Mouse (Mus musculus) hindbrain, embryonic 13.5 days (tissue): Measurements from ENCODE around the gene Zfp462. TPM values are rescaled to one million over a fixed set of nuclear protein-coding genes. Genes with fewer than 3 reads are reported as not detected.
A peak's percentile ranks its signal among the peaks of the same experiment; 100 is the strongest.

Source experiments
- ATAC-seq: fragments of 200-750 bp; cut with Nextera tagmentation; 2 replicates; pipeline ENCODE4 v1.8.0; 2017; ENCODE audit warnings: moderate TSS enrichment; ENCODE audit not compliant: low FRiP score
- H3K27ac ChIP-seq: fragments of 300-500 bp; sonication (generic); 2 replicates; pipeline ENCODE4 v1.5.1; 2015; ENCODE audit warnings: inconsistent platforms, mild to moderate bottlenecking, moderate library complexity
- H3K27me3 ChIP-seq: fragments of 300-500 bp; sonication (generic); 2 replicates; pipeline ENCODE4 v1.6.1; 2015; ENCODE audit warnings: mild to moderate bottlenecking, inconsistent platforms
- H3K36me3 ChIP-seq: fragments of 300-500 bp; sonication (generic); 2 replicates; pipeline ENCODE4 v1.6.1; 2015; ENCODE audit warnings: mild to moderate bottlenecking, inconsistent platforms
- H3K4me1 ChIP-seq: fragments of 300-500 bp; sonication (generic); replicated peaks from 2 replicates; pipeline ENCODE4 v1.6.1; 2015; ENCODE audit warnings: inconsistent platforms
- H3K4me2 ChIP-seq: fragments of 300-500 bp; sonication (generic); 2 replicates; pipeline ENCODE4 v1.6.1; 2015; ENCODE audit warnings: inconsistent platforms, mild to moderate bottlenecking, moderate library complexity
- H3K4me3 ChIP-seq: fragments of 300-500 bp; sonication (generic); 2 replicates; pipeline ENCODE4 v1.5.1; 2015; ENCODE audit warnings: mild to moderate bottlenecking, inconsistent platforms
- H3K9ac ChIP-seq: fragments of 300-500 bp; sonication (generic); 2 replicates; pipeline ENCODE4 v1.6.1; 2015; ENCODE audit warnings: mild to moderate bottlenecking, inconsistent platforms
- H3K9me3 ChIP-seq: fragments of 300-500 bp; sonication (generic); 2 replicates; pipeline ENCODE4 v1.6.1; 2016; ENCODE audit warnings: inconsistent platforms
- WGBS: fragments of 180-500 bp; shearing (Covaris S2); methylation state at CpG from one replicate; pipeline ENCODE4 v1.1.7; 2015; 5-methylcytosine and 5-hydroxymethylcytosine counted together
- polyA plus RNA-seq: library from polyadenylated mRNA; unstranded; fragments of >200 nt; fragmentation: Nextera tagmentation; extraction: Ambion mirVana; gene quantifications from 2 replicates; pipeline ENCODE4 v1.2.1, GENCODE M21; 2015

Gene Zfp462
- polyA plus RNA-seq, 1 experiment from 2014 or later, result 18.2 TPM

DNA sequence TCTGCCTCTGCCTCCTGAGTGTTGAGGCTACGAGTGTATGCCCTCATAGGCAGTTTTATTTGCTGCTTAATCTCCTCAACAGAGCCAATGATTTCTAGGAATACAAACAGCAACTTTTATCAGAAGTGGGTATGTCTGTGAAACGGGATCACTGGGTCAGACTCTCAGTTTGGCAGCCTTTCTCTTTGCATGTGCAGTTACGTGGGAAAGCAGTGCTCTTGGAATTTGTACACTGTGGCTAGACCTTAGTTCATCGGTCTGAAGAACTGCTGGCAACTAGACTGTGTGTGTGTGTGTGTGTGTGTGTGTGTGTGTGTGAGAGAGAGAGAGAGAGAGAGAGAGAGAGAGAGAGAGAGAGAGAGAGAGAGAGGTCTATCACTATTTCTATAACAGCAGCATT, 15.9 kb downstream of the Zfp462 start:
- Histone ChIP-seq H3K4me1 (peaks cover 46% of the 10 kb centered on the region), H3K9ac (no peak overlapping the region), H3K27ac (no peak overlapping the region), H3K4me2 (no peak overlapping the region), H3K4me3 (no peak overlapping the region), H3K9me3 (no peaks in the 10 kb centered on the region), H3K36me3 (peaks cover 17% of the 10 kb centered on the region), H3K27me3 (no peaks in the 10 kb centered on the region)
- WGBS, result 88% methylated on average over 4 of the region's 4 CpGs
- ATAC-seq, result no peak

DNA sequence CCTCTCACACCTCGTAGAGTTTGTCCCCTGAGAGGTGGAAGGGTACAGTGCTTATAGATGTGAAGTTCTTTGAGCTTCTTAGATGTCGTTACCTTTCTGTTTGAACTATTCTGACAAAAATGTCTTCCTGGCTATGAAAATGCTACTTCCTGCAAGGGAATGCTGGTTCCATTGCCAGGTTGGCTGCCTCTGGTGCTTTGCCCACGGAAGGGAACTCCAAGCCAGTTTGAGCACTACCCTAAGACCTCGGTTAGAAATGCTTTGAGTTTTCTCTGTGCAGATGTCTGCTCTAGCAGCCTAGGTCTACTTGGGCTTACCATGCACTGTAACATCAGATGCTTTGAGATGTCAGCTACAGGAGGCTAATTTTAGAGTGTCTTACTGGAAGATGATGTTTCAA, 17.3 kb downstream of the Zfp462 start:
- 89% methylated on average over 4 of the region's 4 CpGs for WGBS
- Histone ChIP-seq H3K4me1 (peaks cover 48% of the 10 kb centered on the region), H3K36me3 (peaks cover 13% of the 10 kb centered on the region), H3K27me3 (no peaks in the 10 kb centered on the region), H3K4me3 (no peak overlapping the region), H3K27ac (no peak overlapping the region), H3K9me3 (no peaks in the 10 kb centered on the region), H3K9ac (no peak overlapping the region), H3K4me2 (no peak overlapping the region)
- no peak for ATAC-seq

- no peak overlapping the region for H3K9ac ChIP-seq
- peaks cover 57% of the 10 kb centered on the region for H3K4me1 ChIP-seq
- no peak overlapping the region for H3K4me3 ChIP-seq
- no peak overlapping the region for H3K4me2 ChIP-seq
- peaks cover 13% of the 10 kb centered on the region for H3K36me3 ChIP-seq
- no peak overlapping the region for H3K27ac ChIP-seq
- no peaks in the 10 kb centered on the region for H3K27me3 ChIP-seq
- 87% methylated on average over 7 of the region's 7 CpGs for WGBS
- ATAC-seq, result no peak
- H3K9me3 ChIP-seq, result no peaks in the 10 kb centered on the region
Observed at GRCm38 (mm10) chr4:54963551-54963950, 18.7 kb downstream of the Zfp462 start.

GRCm38 (mm10) chr4:54965169-54965695, 20.4 kb downstream of the Zfp462 start:
- H3K9ac ChIP-seq, result no peak overlapping the region
- no peaks in the 10 kb centered on the region for H3K27me3 ChIP-seq
- no peaks in the 10 kb centered on the region for H3K9me3 ChIP-seq
- peaks cover 13% of the 10 kb centered on the region for H3K36me3 ChIP-seq
- H3K27ac ChIP-seq, result no peak overlapping the region; the same call in 1 of the 2 replicates
- WGBS, result 68% methylated on average over 9 of the region's 9 CpGs
- H3K4me1 ChIP-seq, result peaks cover 62% of the 10 kb centered on the region
- H3K4me2 ChIP-seq, result no peak overlapping the region
- ATAC-seq, result no peak
- no peak overlapping the region for H3K4me3 ChIP-seq

DNA sequence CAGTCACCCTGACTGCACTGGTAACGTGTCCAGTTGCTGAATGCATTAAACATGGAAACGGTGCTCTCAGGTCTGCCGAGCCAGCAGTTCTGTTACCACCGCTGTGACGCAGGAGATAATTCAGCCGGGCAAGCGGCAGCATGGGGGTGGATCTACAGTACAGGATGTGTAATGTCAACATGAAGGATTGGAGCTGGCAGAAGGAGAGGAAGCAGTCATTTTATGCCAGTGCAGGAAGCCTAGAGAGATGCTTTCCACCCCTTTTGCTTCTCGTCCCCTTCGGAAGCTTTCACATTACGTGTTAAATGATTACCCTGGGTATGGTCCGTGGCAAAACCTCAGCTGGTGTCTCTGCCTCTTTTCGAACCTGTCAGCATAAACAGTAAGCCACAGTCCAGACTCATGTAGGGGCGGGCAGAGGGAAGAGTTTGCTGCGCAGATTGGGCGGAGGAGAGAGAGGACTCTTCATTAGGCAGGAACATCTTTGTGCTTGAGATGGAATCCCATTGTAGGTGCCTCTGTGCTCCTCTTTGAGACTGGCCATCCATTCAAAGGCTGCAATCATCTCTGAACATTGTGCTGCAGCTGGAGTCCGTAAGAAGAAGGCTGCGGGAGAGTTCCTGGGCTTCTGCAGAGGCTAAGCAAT, 21.4 kb downstream of the Zfp462 start:
- H3K36me3 ChIP-seq, result peaks cover 13% of the 10 kb centered on the region
- no peaks in the 10 kb centered on the region for H3K27me3 ChIP-seq
- no peaks in the 10 kb centered on the region for H3K9me3 ChIP-seq
- H3K4me1 ChIP-seq, result peaks cover 63% of the 10 kb centered on the region
- H3K27ac ChIP-seq, result peak overlapping the region; percentile 73
- peak overlapping the region; percentile 39 for H3K9ac ChIP-seq
- WGBS, result 49% methylated on average over 17 of the region's 17 CpGs
- no peak overlapping the region for H3K4me3 ChIP-seq
- peak; percentile 55 for ATAC-seq
- H3K4me2 ChIP-seq, result peak overlapping the region; percentile 36

GRCm38 (mm10) chr4:54967166-54967565, 22.3 kb downstream of the Zfp462 start:
- WGBS, result 87% methylated on average over 4 of the region's 4 CpGs
- Histone ChIP-seq H3K27ac (peak overlapping the region; percentile 73; the same call in 1 of the 2 replicates), H3K4me2 (no peak overlapping the region), H3K4me1 (peaks cover 68% of the 10 kb centered on the region), H3K36me3 (peaks cover 6% of the 10 kb centered on the region), H3K9me3 (no peaks in the 10 kb centered on the region), H3K27me3 (no peaks in the 10 kb centered on the region), H3K4me3 (no peak overlapping the region), H3K9ac (no peak overlapping the region)
- ATAC-seq, result no peak

DNA sequence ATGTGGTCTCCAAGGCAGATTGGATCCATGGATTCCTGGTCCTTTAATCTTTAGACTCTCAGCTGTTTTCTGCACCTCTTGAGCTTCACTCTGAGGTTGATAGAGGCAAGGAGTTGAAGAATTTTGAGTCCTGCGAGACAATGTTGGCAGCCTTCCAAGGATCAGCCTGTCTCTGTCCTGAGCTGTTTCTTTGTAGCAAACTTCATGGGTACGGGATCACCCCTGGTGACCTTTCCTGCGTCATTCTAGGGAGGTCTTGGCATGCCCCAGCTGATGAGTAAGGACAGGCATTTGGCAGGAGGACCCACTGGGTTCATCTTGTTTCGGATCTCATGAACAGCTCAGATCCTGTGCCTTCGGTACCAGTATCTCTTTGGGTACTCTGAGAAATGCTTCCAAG, 22.9 kb downstream of the Zfp462 start:
- Histone ChIP-seq H3K27ac (0 out of 2 replicates have a peak overlapping the region, but pooled peaks have one; percentile 5), H3K36me3 (peaks cover 5% of the 10 kb centered on the region), H3K4me2 (no peak overlapping the region), H3K4me1 (peaks cover 71% of the 10 kb centered on the region), H3K9me3 (no peaks in the 10 kb centered on the region), H3K9ac (no peak overlapping the region), H3K4me3 (no peak overlapping the region), H3K27me3 (no peaks in the 10 kb centered on the region)
- WGBS, result 72% methylated on average over 5 of the region's 5 CpGs
- no peak for ATAC-seq

DNA sequence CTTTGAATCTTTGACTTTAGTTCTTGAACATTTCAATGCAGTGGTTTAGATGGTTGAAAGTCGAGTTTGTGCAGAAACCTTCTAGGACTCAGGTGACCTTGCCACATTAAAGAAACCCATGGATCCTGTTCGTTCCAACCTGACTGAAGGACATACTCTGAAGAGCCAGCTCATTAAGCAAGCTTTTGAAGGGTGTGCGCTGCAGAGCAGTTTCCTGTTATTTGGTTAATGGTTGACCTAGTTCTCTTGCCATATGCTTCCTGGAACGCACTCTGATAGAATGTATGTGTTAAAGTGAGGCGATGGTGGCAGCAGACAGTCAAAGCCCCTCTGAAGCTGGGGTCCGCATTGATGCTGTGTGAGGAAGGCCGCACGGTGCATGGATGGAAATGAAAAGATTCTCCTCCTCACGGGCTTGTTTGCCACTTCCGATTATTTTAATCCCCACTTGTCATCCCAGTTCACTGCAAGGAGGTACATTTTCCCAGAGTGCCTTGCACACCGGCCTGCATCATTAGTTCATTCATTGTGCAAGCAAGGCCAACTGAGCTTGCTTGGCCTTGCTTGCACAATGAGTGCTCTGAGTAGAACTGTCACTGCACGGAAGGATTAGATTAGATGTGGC, 24.9 kb downstream of the Zfp462 start:
- 88% methylated on average over 12 of the region's 12 CpGs for WGBS
- ATAC-seq, result no peak
- H3K36me3 ChIP-seq, result peaks cover 5% of the 10 kb centered on the region
- no peaks in the 10 kb centered on the region for H3K27me3 ChIP-seq
- no peak overlapping the region for H3K4me2 ChIP-seq
- H3K27ac ChIP-seq, result peak overlapping the region; percentile 44; the same call in 1 of the 2 replicates
- no peak overlapping the region for H3K4me3 ChIP-seq
- H3K4me1 ChIP-seq, result peaks cover 66% of the 10 kb centered on the region
- H3K9ac ChIP-seq, result no peak overlapping the region
- H3K9me3 ChIP-seq, result no peaks in the 10 kb centered on the region

DNA sequence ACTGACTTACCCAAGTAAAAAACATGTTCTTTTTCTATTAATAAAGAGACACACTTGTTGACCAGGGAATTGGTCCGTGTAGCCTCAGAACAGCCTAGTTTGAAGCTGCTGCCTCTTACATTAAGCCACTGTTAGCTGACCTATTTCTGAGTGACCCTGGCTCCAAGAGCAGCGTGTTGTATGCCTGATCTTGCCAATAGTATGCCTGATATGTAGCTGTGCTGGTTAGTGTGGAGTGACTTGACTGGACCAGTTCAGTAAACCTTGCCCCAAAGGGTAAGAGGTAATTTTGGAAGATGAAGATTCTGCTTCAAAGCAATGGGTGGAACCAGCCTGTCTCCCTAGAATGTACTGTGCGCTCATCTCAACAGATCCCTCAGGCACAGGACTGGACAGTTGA, 26.5 kb downstream of the Zfp462 start:
- peaks cover 5% of the 10 kb centered on the region for H3K36me3 ChIP-seq
- 90% methylated on average over 3 of the region's 3 CpGs for WGBS
- no peak overlapping the region for H3K27ac ChIP-seq
- H3K9me3 ChIP-seq, result no peaks in the 10 kb centered on the region
- peaks cover 55% of the 10 kb centered on the region for H3K4me1 ChIP-seq
- no peak overlapping the region for H3K9ac ChIP-seq
- no peak for ATAC-seq
- H3K4me2 ChIP-seq, result no peak overlapping the region
- H3K27me3 ChIP-seq, result no peaks in the 10 kb centered on the region
- H3K4me3 ChIP-seq, result no peak overlapping the region

GRCm38 (mm10) chr4:54972096-54972495, 27.2 kb downstream of the Zfp462 start:
- Histone ChIP-seq H3K4me3 (no peak overlapping the region), H3K9ac (no peak overlapping the region), H3K36me3 (peaks cover 5% of the 10 kb centered on the region), H3K27me3 (no peaks in the 10 kb centered on the region), H3K4me1 (peaks cover 54% of the 10 kb centered on the region), H3K4me2 (no peak overlapping the region), H3K27ac (no peak overlapping the region), H3K9me3 (no peaks in the 10 kb centered on the region)
- ATAC-seq, result no peak
- 96% methylated on average over 4 of the region's 4 CpGs for WGBS

DNA sequence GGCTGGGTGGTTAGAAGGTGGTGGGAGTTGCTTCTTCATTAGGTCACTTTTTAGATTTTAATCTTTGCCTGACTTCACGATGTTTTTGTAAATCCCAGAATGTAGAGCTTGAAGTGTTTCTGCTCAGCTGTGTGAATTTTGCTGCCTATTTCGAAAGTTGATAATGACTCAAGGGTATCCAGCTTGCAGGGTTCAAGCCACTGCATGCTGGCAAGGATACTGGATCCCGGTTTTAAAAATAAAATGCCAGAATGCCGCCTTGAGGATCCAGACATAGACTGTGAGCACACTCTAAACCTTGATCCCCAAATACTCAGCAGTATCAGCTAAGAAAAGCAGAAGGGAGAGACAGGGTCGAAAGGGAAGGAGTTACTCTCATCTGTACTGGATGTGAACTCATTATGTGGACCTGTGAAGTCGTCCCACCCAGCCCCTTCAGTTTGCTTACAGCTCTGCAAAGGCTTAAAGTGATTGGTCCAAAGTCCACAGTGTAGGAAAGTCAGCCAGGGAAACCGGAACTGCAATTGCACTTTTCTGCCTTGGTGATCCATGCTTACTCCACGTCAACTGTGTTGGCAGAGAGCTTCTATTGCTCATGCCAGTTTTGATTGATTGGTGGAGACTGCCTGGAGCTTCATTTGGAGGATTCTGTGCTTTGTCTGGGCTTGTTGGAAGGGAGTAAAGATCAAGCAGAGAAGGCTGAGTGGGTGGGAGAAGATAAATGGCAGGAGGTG, 28.1 kb downstream of the Zfp462 start:
- WGBS, result 72% methylated on average over 8 of the region's 8 CpGs
- Histone ChIP-seq H3K27ac (no peak overlapping the region), H3K9me3 (no peaks in the 10 kb centered on the region), H3K36me3 (peaks cover 1% of the 10 kb centered on the region), H3K4me1 (peaks cover 54% of the 10 kb centered on the region), H3K4me3 (no peak overlapping the region), H3K4me2 (no peak overlapping the region), H3K9ac (no peak overlapping the region), H3K27me3 (no peaks in the 10 kb centered on the region)
- ATAC-seq, result no peak

- Histone ChIP-seq H3K9me3 (no peaks in the 10 kb centered on the region), H3K4me3 (no peak overlapping the region), H3K36me3 (peaks cover 20% of the 10 kb centered on the region), H3K4me2 (no peak overlapping the region), H3K27ac (no peak overlapping the region), H3K4me1 (peaks cover 37% of the 10 kb centered on the region), H3K27me3 (no peaks in the 10 kb centered on the region), H3K9ac (no peak overlapping the region)
- 83% methylated on average over 13 of the region's 13 CpGs for WGBS
- no peak for ATAC-seq
Observed at GRCm38 (mm10) chr4:54979771-54980472, 35.1 kb downstream of the Zfp462 start.
